ENCODE assay signal across 9 mouse cellular contexts in the genomic region with DNA sequence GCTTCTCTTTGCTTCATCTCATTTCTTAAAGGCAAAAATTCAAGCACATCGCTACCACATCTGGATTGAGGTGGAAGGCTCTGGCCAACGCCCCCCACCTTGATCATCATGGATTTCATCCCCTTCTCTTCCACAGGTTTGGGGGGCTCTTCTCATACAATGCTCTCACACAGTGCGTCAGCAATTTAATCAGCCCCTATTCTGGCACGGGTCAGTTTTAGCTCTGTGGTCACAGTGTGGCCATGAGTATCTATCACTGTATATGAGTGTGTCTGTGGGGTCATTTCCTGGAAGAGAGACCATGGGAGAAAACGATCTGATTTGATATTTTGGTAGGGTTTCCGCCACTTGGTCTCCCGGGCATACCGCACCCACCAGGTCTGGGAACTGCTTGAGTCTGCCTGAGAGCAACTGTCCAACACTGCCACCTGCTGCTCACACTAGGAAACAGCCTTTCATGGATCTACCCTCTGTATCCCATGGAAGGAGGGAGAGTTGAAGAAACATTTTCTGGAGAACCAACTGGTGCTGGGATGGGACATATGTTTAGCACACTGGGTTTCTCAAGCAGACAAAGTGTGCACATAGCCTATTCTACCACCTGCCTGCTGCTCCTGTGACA. TPM values are rescaled to one million over a fixed set of nuclear protein-coding genes. Genes with fewer than 3 reads are reported as not detected.
DNase-seq lines count a peak whose midpoint lies in the region; ATAC-seq and TF ChIP-seq lines count a peak whose summit lies in the region.
"Had no signal": no experiment of that assay in that cellular context is flagged by ENCODE, and none has a peak within 500 bp of the region (broad histone marks: within the 10 kb centered on the region; RNA-seq: fewer than 3 reads in every experiment).

No protein-coding gene starts in this region.

- H3K27me3 ChIP-seq in embryonic facial prominence, embryonic 14.5 days (replicated peaks; ENCODE audit: control insufficient read depth, insufficient read depth, low read length) = no peaks in the 10 kb centered on the region
- H3K27me3 ChIP-seq in heart, embryonic 15.5 days = no peaks in the 10 kb centered on the region
- H3K27me3 ChIP-seq in liver, embryonic 14.5 days (ENCODE audit: control insufficient read depth, insufficient read depth, low read length) = no peaks in the 10 kb centered on the region
- no peaks in the 10 kb centered on the region for H3K27me3 ChIP-seq in neural tube, embryonic 15.5 days (replicated peaks)
- H3K27me3 ChIP-seq in testis, adult 2 months (ENCODE audit: control insufficient read depth, insufficient read depth, low read length) = no peaks in the 10 kb centered on the region

- peak; percentile 90 for ATAC-seq in embryonic facial prominence, embryonic 14.5 days (ENCODE audit: low read depth)
- ATAC-seq in heart, embryonic 15.5 days (replicated peaks; ENCODE audit: insufficient number of reproducible peaks, insufficient read depth, low FRiP score, low read depth) = peak; percentile 61; the same call in 1 of the 2 replicates
- ATAC-seq in liver, embryonic 14.5 days (ENCODE audit: insufficient read depth) = no peak
- peak; percentile 85 for ATAC-seq in neural tube, embryonic 15.5 days (ENCODE audit: low FRiP score)

- TF ChIP-seq EP300 in liver, embryonic 14.5 days (IDR thresholded peaks at IDR 0.05; ENCODE audit: low read depth) = no peak

- H3K27ac ChIP-seq in embryonic facial prominence, embryonic 14.5 days (replicated peaks; ENCODE audit: low read depth, low read length) = no peak overlapping the region
- no peak overlapping the region for H3K27ac ChIP-seq in heart, embryonic 15.5 days
- H3K27ac ChIP-seq in liver, embryonic 14.5 days = no peak overlapping the region
- H3K27ac ChIP-seq in neural tube, embryonic 15.5 days (replicated peaks) = no peak overlapping the region
- H3K27ac ChIP-seq in testis, adult 2 months (ENCODE audit: control insufficient read depth, insufficient read depth, low read depth, low read length) = no peak overlapping the region

- H3K36me3 ChIP-seq in embryonic facial prominence, embryonic 14.5 days (ENCODE audit: control insufficient read depth, insufficient read depth, low read length) = peaks cover 4% of the 10 kb centered on the region; the same call in 1 of the 2 replicates
- H3K36me3 ChIP-seq in heart, embryonic 15.5 days = no peaks in the 10 kb centered on the region
- no peaks in the 10 kb centered on the region for H3K36me3 ChIP-seq in liver, embryonic 14.5 days (replicated peaks; ENCODE audit: control insufficient read depth, insufficient read depth, low read depth)
- H3K36me3 ChIP-seq in neural tube, embryonic 15.5 days = no peaks in the 10 kb centered on the region
- H3K36me3 ChIP-seq in testis, adult 2 months (ENCODE audit: control insufficient read depth, insufficient read depth, low read length) = no peaks in the 10 kb centered on the region

- peak; percentile 81 to 83 for DNase-seq in B cell, adult 2 months
- DNase-seq in adrenal gland, postnatal 4 days (ENCODE audit: low spot score in 2 of 2) = peak; percentile 59 to 68
- DNase-seq in embryonic facial prominence, embryonic 14.5 days (ENCODE audit: low spot score) = peak; percentile 90
- peak; percentile 88 for DNase-seq in kidney, postnatal 14 days
- peak; percentile 18 to 36 (median 26) for DNase-seq in liver, embryonic 14.5 days (ENCODE audit: low read depth in 3 of 3, low spot score in 3 of 3)

- H3K4me3 ChIP-seq in embryonic facial prominence, embryonic 14.5 days (ENCODE audit: low read depth, low read length) = no peak overlapping the region
- H3K4me3 ChIP-seq in heart, embryonic 15.5 days = no peak overlapping the region
- H3K4me3 ChIP-seq in liver, embryonic 14.5 days (ENCODE audit: insufficient read depth in 1 of 2, low read depth in 2 of 2, low read length in 2 of 2) = no peak overlapping the region
- H3K4me3 ChIP-seq in neural tube, embryonic 15.5 days (replicated peaks) = no peak overlapping the region
- no peak overlapping the region for H3K4me3 ChIP-seq in testis, adult 2 months (ENCODE audit: control insufficient read depth, low read depth, low read length)
- H3K4me3 ChIP-seq: erythroblast, embryonic 14.5 days had no signal

- H3K4me2 ChIP-seq in embryonic facial prominence, embryonic 14.5 days (ENCODE audit: low read depth, low read length) = no peak overlapping the region
- H3K4me2 ChIP-seq in heart, embryonic 15.5 days = no peak overlapping the region
- H3K4me2 ChIP-seq in liver, embryonic 14.5 days (ENCODE audit: low read depth) = no peak overlapping the region
- H3K4me2 ChIP-seq in neural tube, embryonic 15.5 days = peak overlapping the region; percentile 41; the same call in 1 of the 2 replicates

- TF ChIP-seq CTCF in liver, embryonic 14.5 days (IDR thresholded peaks at IDR 0.05; ENCODE audit: low read depth) = peak; percentile 87
- peak; percentile 82; the same call in 1 of the 2 replicates for TF ChIP-seq CTCF in testis, adult 2 months (IDR thresholded peaks at IDR 0.05; ENCODE audit: control insufficient read depth, insufficient read depth, insufficient replicate concordance, low read depth, low read length)

- no peak for TF ChIP-seq POLR2A in testis, adult 2 months (IDR thresholded peaks at IDR 0.05; ENCODE audit: control insufficient read depth, low read depth, low read length)

- no peaks in the 10 kb centered on the region for H3K4me1 ChIP-seq in embryonic facial prominence, embryonic 14.5 days (ENCODE audit: control insufficient read depth, insufficient read depth, low read length)
- peaks cover 3% of the 10 kb centered on the region; the same call in 1 of the 2 replicates for H3K4me1 ChIP-seq in heart, embryonic 15.5 days (replicated peaks)
- H3K4me1 ChIP-seq in liver, embryonic 14.5 days (replicated peaks; ENCODE audit: control insufficient read depth in 2 of 2, insufficient read depth in 2 of 2, low read length in 1 of 2) = no peaks in the 10 kb centered on the region
- no peaks in the 10 kb centered on the region; the same call in 1 of the 2 replicates for H3K4me1 ChIP-seq in neural tube, embryonic 15.5 days
- H3K4me1 ChIP-seq in testis, adult 2 months (ENCODE audit: control insufficient read depth, insufficient read depth, low read length) = no peaks in the 10 kb centered on the region

- no peaks in the 10 kb centered on the region for H3K9me3 ChIP-seq in embryonic facial prominence, embryonic 14.5 days (ENCODE audit: control insufficient read depth, low read length)
- no peaks in the 10 kb centered on the region for H3K9me3 ChIP-seq in heart, embryonic 15.5 days (replicated peaks)
- no peaks in the 10 kb centered on the region for H3K9me3 ChIP-seq in liver, embryonic 14.5 days (ENCODE audit: control insufficient read depth, low read length)
- H3K9me3 ChIP-seq in neural tube, embryonic 15.5 days (replicated peaks) = no peaks in the 10 kb centered on the region

- H3K9ac ChIP-seq in embryonic facial prominence, embryonic 14.5 days (ENCODE audit: low read depth, low read length) = no peak overlapping the region
- no peak overlapping the region for H3K9ac ChIP-seq in heart, embryonic 15.5 days
- H3K9ac ChIP-seq in liver, embryonic 14.5 days (replicated peaks) = no peak overlapping the region
- no peak overlapping the region for H3K9ac ChIP-seq in neural tube, embryonic 15.5 days (replicated peaks)

- 44% methylated on average over 8 of the region's 8 CpGs for WGBS in embryonic facial prominence, embryonic 14.5 days
- WGBS in heart, embryonic 15.5 days = 41% methylated on average over 8 of the region's 8 CpGs
- WGBS in liver, embryonic 14.5 days (ENCODE audit: insufficient replicate concordance) = 35% methylated on average over 8 of the region's 8 CpGs
- WGBS in neural tube, embryonic 15.5 days = 47% methylated on average over 8 of the region's 8 CpGs

RNA-seq across cellular contexts. Expression of a gene that starts 21.1 kb away (rescaled TPM):
- total RNA-seq in adrenal gland, postnatal 4 days (2021) = 10 to 100 TPM; 21.5 to 22.3 TPM
- polyA plus RNA-seq in embryonic facial prominence, embryonic 14.5 days (2014; fragmentation: Nextera tagmentation; extraction: Ambion mirVana) = 37.6 and 38.3 TPM in 2 replicates
- 22.5 and 25.7 TPM in 2 replicates for polyA plus RNA-seq in heart, embryonic 15.5 days (2015; fragmentation: Nextera tagmentation; extraction: Ambion mirVana)
- 0.36 and 0.39 TPM in 2 replicates for polyA plus RNA-seq in liver, embryonic 14.5 days (2012; rRNA removed)
- polyA plus RNA-seq in liver, embryonic 14.5 days (2014; fragmentation: Nextera tagmentation; extraction: Ambion mirVana) = 0.33 and 0.46 TPM in 2 replicates
- polyA plus RNA-seq in neural tube, embryonic 15.5 days (2015; fragmentation: Nextera tagmentation; extraction: Ambion mirVana) = 5.6 and 6.7 TPM in 2 replicates
- polyA plus RNA-seq in testis, adult 2 months (2012; rRNA removed) = 7.2 and 9.1 TPM in 2 replicates
- polyA plus RNA-seq: erythroblast, embryonic 14.5 days had no signal

RNA-seq across cellular contexts. Expression of a gene that starts 29.3 kb away (rescaled TPM):
- 10 to 100 TPM; 15.8 to 17.0 TPM for total RNA-seq in adrenal gland, postnatal 4 days (2021)
- 1.7 and 2.1 TPM in 2 replicates for polyA plus RNA-seq in embryonic facial prominence, embryonic 14.5 days (2014; fragmentation: Nextera tagmentation; extraction: Ambion mirVana)
- 0.60 and 0.62 TPM in 2 replicates for polyA plus RNA-seq in heart, embryonic 15.5 days (2015; fragmentation: Nextera tagmentation; extraction: Ambion mirVana)
- polyA plus RNA-seq in liver, embryonic 14.5 days (2012; rRNA removed) = 0.12 and 0.15 TPM in 2 replicates
- 0.03 and 0.08 TPM in 2 replicates for polyA plus RNA-seq in liver, embryonic 14.5 days (2014; fragmentation: Nextera tagmentation; extraction: Ambion mirVana)
- polyA plus RNA-seq in neural tube, embryonic 15.5 days (2015; fragmentation: Nextera tagmentation; extraction: Ambion mirVana) = 3.8 and 3.9 TPM in 2 replicates
- 2.8 and 3.1 TPM in 2 replicates for polyA plus RNA-seq in testis, adult 2 months (2012; rRNA removed)
- polyA plus RNA-seq: erythroblast, embryonic 14.5 days had no signal

Comparison
In these comparisons a context has a peak if more than half of its experiments do, and no peak if none do; other contexts are left out.
1. DNase-seq: peak in every context shown above with its lines; median percentile 90 in embryonic facial prominence, embryonic 14.5 days; 88 in kidney, postnatal 14 days; 82 in B cell, adult 2 months; 64 in adrenal gland, postnatal 4 days; 26 in liver, embryonic 14.5 days.